Mouse (Mus musculus) midbrain, embryonic 15.5 days (tissue): Measurements from ENCODE around the gene L2hgdh. TPM values are rescaled to one million over a fixed set of nuclear protein-coding genes. Genes with fewer than 3 reads are reported as not detected.

ENCODE experiments used
- ATAC-seq: fragments of 200-750 bp; cut with Nextera tagmentation; replicated peaks from 2 replicates; pipeline ENCODE4 v1.8.0; 2017; ENCODE audit warnings: moderate TSS enrichment
- H3K27ac ChIP-seq: fragments of 300-500 bp; sonication (generic); 2 replicates; pipeline ENCODE4 v1.5.1; 2015; ENCODE audit warnings: mild to moderate bottlenecking, inconsistent platforms
- H3K27me3 ChIP-seq: fragments of 300-500 bp; sonication (generic); replicated peaks from 2 replicates; pipeline ENCODE4 v1.6.1; 2015; ENCODE audit warnings: inconsistent platforms
- H3K36me3 ChIP-seq: fragments of 300-500 bp; sonication (generic); replicated peaks from 2 replicates; pipeline ENCODE4 v1.6.1; 2015; ENCODE audit warnings: inconsistent platforms
- H3K4me1 ChIP-seq: fragments of 300-500 bp; sonication (generic); 2 replicates; pipeline ENCODE4 v1.6.1; 2015; ENCODE audit warnings: inconsistent platforms
- H3K4me2 ChIP-seq: fragments of 300-500 bp; sonication (generic); 2 replicates; pipeline ENCODE4 v1.6.1; 2015; ENCODE audit warnings: inconsistent platforms, mild to moderate bottlenecking, moderate library complexity
- H3K4me3 ChIP-seq: fragments of 300-500 bp; sonication (generic); 2 replicates; pipeline ENCODE4 v1.5.1; 2015; ENCODE audit warnings: mild to moderate bottlenecking, inconsistent platforms
- H3K9ac ChIP-seq: fragments of 300-500 bp; sonication (generic); 2 replicates; pipeline ENCODE4 v1.6.1; 2015; ENCODE audit warnings: mild to moderate bottlenecking, inconsistent platforms
- H3K9me3 ChIP-seq: fragments of 300-500 bp; sonication (generic); 2 replicates; pipeline ENCODE4 v1.6.1; 2016; ENCODE audit warnings: inconsistent platforms
- WGBS: fragments of 180-500 bp; shearing (Covaris S2); methylation state at CpG from one replicate; pipeline ENCODE4 v1.1.7; 2015; ENCODE audit warnings: mixed read lengths; 5-methylcytosine and 5-hydroxymethylcytosine counted together
- microRNA counts: library from miRNA; unstranded; fragments of <30 nt; microRNA quantifications from one replicate; lab custom pipeline; 2016
- microRNA-seq: library from miRNA; unstranded; fragments of <30 nt; microRNA quantifications from one replicate; pipeline ENCODE4, GENCODE M21; 2016
- polyA plus RNA-seq: library from polyadenylated mRNA; unstranded; fragments of >200 nt; fragmentation: Nextera tagmentation; extraction: Ambion mirVana; gene quantifications from 2 replicates; pipeline ENCODE4 v1.2.1, GENCODE M21; 2015

L2hgdh gene
- polyA plus RNA-seq, 1 experiment from 2014 or later = 14.5 TPM

DNA sequence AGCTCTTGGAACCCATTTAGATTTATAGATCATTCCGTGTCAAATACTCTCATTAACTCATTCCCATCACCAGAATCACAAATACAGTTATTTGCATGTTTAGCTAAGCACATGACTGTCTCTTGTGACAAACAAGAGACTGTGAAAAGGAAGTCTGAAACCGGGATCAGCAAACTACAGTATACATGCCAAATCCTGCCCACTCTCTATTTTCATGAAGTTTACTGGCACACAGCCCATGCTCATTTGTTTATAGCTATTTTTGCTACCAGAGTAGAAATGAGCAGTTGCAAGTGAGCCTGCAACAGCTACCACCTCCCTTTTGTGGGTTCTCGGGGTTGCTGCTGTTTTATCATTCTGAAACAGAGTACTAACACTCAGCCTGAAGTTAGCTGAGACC lies 79.8 kb downstream of the L2hgdh start:
- Histone ChIP-seq H3K4me3 (no peak overlapping the region), H3K9ac (no peak overlapping the region), H3K27me3 (no peaks in the 10 kb centered on the region), H3K4me1 (no peaks in the 10 kb centered on the region), H3K9me3 (no peaks in the 10 kb centered on the region), H3K4me2 (no peak overlapping the region), H3K27ac (no peak overlapping the region), H3K36me3 (peaks cover 16% of the 10 kb centered on the region)
- ATAC-seq = no peak
- WGBS = 71% methylated on average over 3 of the region's 3 CpGs

DNA sequence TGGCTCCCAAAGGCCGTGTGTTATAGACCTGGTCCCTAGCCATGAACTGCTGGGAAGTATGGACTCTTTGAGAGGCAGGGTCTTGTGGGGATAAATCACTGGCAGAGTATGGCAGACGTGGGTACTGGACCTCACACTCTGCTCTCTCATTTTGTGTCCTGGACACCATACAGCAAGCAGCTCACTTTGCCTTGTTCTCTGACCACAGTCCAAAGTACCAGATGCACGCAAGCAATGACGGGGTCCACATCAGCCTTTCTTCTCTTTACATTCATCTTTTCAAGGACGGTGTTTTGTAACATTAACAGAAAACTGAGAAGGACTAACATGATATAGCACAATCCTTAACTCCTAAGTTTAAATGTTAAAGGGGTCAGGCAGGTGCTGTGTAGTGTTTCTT lies 81.8 kb downstream of the L2hgdh start:
- H3K9ac ChIP-seq = no peak overlapping the region
- no peak overlapping the region for H3K4me3 ChIP-seq
- H3K4me2 ChIP-seq = no peak overlapping the region
- WGBS = 93% methylated on average over 5 of the region's 5 CpGs
- H3K36me3 ChIP-seq = peaks cover 25% of the 10 kb centered on the region
- H3K4me1 ChIP-seq = no peaks in the 10 kb centered on the region
- no peak for ATAC-seq
- H3K9me3 ChIP-seq = no peaks in the 10 kb centered on the region
- H3K27me3 ChIP-seq = no peaks in the 10 kb centered on the region
- no peak overlapping the region for H3K27ac ChIP-seq

MicroRNA genes within 50 kb of the gene (microRNA counts, 519-probe panel; counts per million panel counts)
- microRNA mmu-miR-681 (lab: Ali Mortazavi, UCI) = not detected

Small RNA genes within 50 kb of the gene (microRNA-seq; reads per million reads assigned to microRNA genes)
- not detected for gene Mir681

Other genes starting within 250 kb of the L2hgdh start
- gene Vcpkmt, start 141.8 kb downstream of the L2hgdh start, polyA plus RNA-seq = 27.2 and 28.4 TPM in 2 replicates
- gene Sos2, start 43.0 kb downstream of the L2hgdh start, polyA plus RNA-seq = 13.0 and 13.2 TPM in 2 replicates
- gene Atp5s, start 77 bp upstream of the L2hgdh start, polyA plus RNA-seq = 33.0 and 33.3 TPM in 2 replicates
- gene Cdkl1, start 66.4 kb upstream of the L2hgdh start, polyA plus RNA-seq = 8.7 and 10.0 TPM in 2 replicates
- gene Atl1, start 167.7 kb upstream of the L2hgdh start, polyA plus RNA-seq = 144 and 167 TPM in 2 replicates
- gene Map4k5, start 168.3 kb upstream of the L2hgdh start, polyA plus RNA-seq = 28.2 and 31.6 TPM in 2 replicates